Mouse (Mus musculus): ENCODE data around the gene Desi2.
"Not testable (repeated sequence)": the region's sequence is repeated elsewhere in the genome, so short reads cannot be mapped to it uniquely, and the experiment has no call there.

The Desi2 gene

GRCm38 (mm10) chr1:178270635-178271034 lies 83.4 kb downstream of the Desi2 start:
- no peak for DNase-seq

- no peak for DNase-seq
These were observed 88.0 kb downstream of the Desi2 start for GRCm38 (mm10) chr1:178275174-178275730.

GRCm38 (mm10) chr1:178275738-178276053 lies 88.5 kb downstream of the Desi2 start:
- no peak for DNase-seq

GRCm38 (mm10) chr1:178276054-178276911 lies 89.1 kb downstream of the Desi2 start:
- DNase-seq = peak; percentile 63 to 79

GRCm38 (mm10) chr1:178283314-178283713 lies 96.1 kb downstream of the Desi2 start:
- DNase-seq = not testable (repeated sequence)

- no peak for DNase-seq
These were observed 96.9 kb downstream of the Desi2 start for GRCm38 (mm10) chr1:178283946-178284720.

- DNase-seq = no peak
These were observed 100.5 kb downstream of the Desi2 start for GRCm38 (mm10) chr1:178287601-178288176.

GRCm38 (mm10) chr1:178291716-178292115 lies 104.5 kb downstream of the Desi2 start:
- DNase-seq = no peak

- DNase-seq = no peak
These were observed 106.8 kb downstream of the Desi2 start for GRCm38 (mm10) chr1:178294051-178294450.

GRCm38 (mm10) chr1:178301261-178301660 lies 114.0 kb downstream of the Desi2 start:
- DNase-seq = not testable (repeated sequence)

- peak; percentile 67 to 82 for DNase-seq
These were observed 116.2 kb downstream of the Desi2 start for GRCm38 (mm10) chr1:178303425-178303824.
